Mouse (Mus musculus) limb, embryonic 12.5 days (tissue): ENCODE measurements around the gene Ddost. TPM values are rescaled to one million over a fixed set of nuclear protein-coding genes. Genes with fewer than 3 reads are reported as not detected.

Experiments used
- ATAC-seq: fragments of 200-750 bp; cut with Nextera tagmentation; 2 replicates; pipeline ENCODE4 v1.8.0; 2017; ENCODE audit warnings: low read depth, moderate TSS enrichment; ENCODE audit not compliant: insufficient number of reproducible peaks, insufficient read depth, low FRiP score, low TSS enrichment
- H3K27ac ChIP-seq: fragments of 300-500 bp; sonication (generic); 2 replicates; pipeline ENCODE4 v1.5.1; 2016; ENCODE audit warnings: mild to moderate bottlenecking, moderate library complexity
- H3K27me3 ChIP-seq: fragments of 300-500 bp; sonication (generic); 2 replicates; pipeline ENCODE4 v1.6.1; 2016; ENCODE audit warnings: mild to moderate bottlenecking, moderate library complexity
- H3K36me3 ChIP-seq: fragments of 300-500 bp; sonication (generic); 2 replicates; pipeline ENCODE4 v1.6.1; 2016; ENCODE audit warnings: mild to moderate bottlenecking, moderate library complexity
- H3K4me1 ChIP-seq: fragments of 300-500 bp; sonication (generic); replicated peaks from 2 replicates; pipeline ENCODE4 v1.6.1; 2016
- H3K4me2 ChIP-seq: fragments of 300-500 bp; sonication (generic); 2 replicates; pipeline ENCODE4 v1.6.1; 2016; ENCODE audit warnings: mild to moderate bottlenecking, moderate library complexity
- H3K4me3 ChIP-seq: fragments of 300-500 bp; sonication (generic); replicated peaks from 2 replicates; pipeline ENCODE4 v1.5.1; 2016; ENCODE audit warnings: mild to moderate bottlenecking
- H3K9ac ChIP-seq: fragments of 300-500 bp; sonication (generic); replicated peaks from 2 replicates; pipeline ENCODE4 v1.6.1; 2016; ENCODE audit warnings: mild to moderate bottlenecking, moderate library complexity
- H3K9me3 ChIP-seq: fragments of 300-500 bp; sonication (generic); 2 replicates; pipeline ENCODE4 v1.6.1; 2016; ENCODE audit warnings: mild to moderate bottlenecking, moderate library complexity
- WGBS: fragments of 180-500 bp; shearing (Covaris S2); methylation state at CpG from one replicate; pipeline ENCODE4 v1.1.7; 2016; 5-methylcytosine and 5-hydroxymethylcytosine counted together
- polyA plus RNA-seq: library from polyadenylated mRNA; unstranded; fragments of >200 nt; fragmentation: Nextera tagmentation; extraction: Ambion mirVana; gene quantifications from 2 replicates; pipeline ENCODE4 v1.2.1, GENCODE M21; 2016

The Ddost gene
- polyA plus RNA-seq, 1 experiment from 2014 or later, result 289 TPM

GRCm38 (mm10) chr4:138339963-138340362 is 35.4 kb downstream of the Ddost start:
- no peak overlapping the region for H3K4me3 ChIP-seq
- H3K9me3 ChIP-seq, result no peaks in the 10 kb centered on the region
- no peaks in the 10 kb centered on the region; the same call in 1 of the 2 replicates for H3K27me3 ChIP-seq
- H3K4me1 ChIP-seq, result 0 out of 2 replicates have a peak, but pooled peaks cover 3% of the 10 kb centered on the region
- no peak overlapping the region for H3K27ac ChIP-seq
- 26% methylated on average over 4 of the region's 4 CpGs for WGBS
- ATAC-seq, result no peak
- no peak overlapping the region for H3K9ac ChIP-seq
- no peak overlapping the region for H3K4me2 ChIP-seq
- no peaks in the 10 kb centered on the region for H3K36me3 ChIP-seq

GRCm38 (mm10) chr4:138341393-138341792 is 36.9 kb downstream of the Ddost start:
- Histone ChIP-seq H3K9ac (no peak overlapping the region), H3K9me3 (no peaks in the 10 kb centered on the region), H3K27ac (no peak overlapping the region)

GRCm38 (mm10) chr4:138342048-138342447 is 37.5 kb downstream of the Ddost start:
- Histone ChIP-seq H3K27ac (no peak overlapping the region), H3K4me2 (no peak overlapping the region), H3K9ac (no peak overlapping the region), H3K4me3 (no peak overlapping the region), H3K36me3 (no peaks in the 10 kb centered on the region), H3K4me1 (0 out of 2 replicates have a peak, but pooled peaks cover 3% of the 10 kb centered on the region), H3K9me3 (no peaks in the 10 kb centered on the region), H3K27me3 (no peaks in the 10 kb centered on the region; the same call in 1 of the 2 replicates)
- no peak for ATAC-seq
- 70% methylated on average over 7 of the region's 7 CpGs for WGBS

More at GRCm38 (mm10) chr4:138341393-138341792, 36.9 kb downstream of the Ddost start:
- 56% methylated on average over 8 of the region's 8 CpGs for WGBS
- Histone ChIP-seq H3K4me1 (0 out of 2 replicates have a peak, but pooled peaks cover 3% of the 10 kb centered on the region), H3K4me3 (no peak overlapping the region), H3K27me3 (no peaks in the 10 kb centered on the region; the same call in 1 of the 2 replicates), H3K36me3 (no peaks in the 10 kb centered on the region), H3K4me2 (no peak overlapping the region)
- ATAC-seq, result no peak

- Histone ChIP-seq H3K36me3 (no peaks in the 10 kb centered on the region), H3K4me3 (no peak overlapping the region), H3K9me3 (no peaks in the 10 kb centered on the region), H3K4me2 (no peak overlapping the region), H3K9ac (no peak overlapping the region), H3K4me1 (0 out of 2 replicates have a peak, but pooled peaks cover 3% of the 10 kb centered on the region), H3K27ac (no peak overlapping the region), H3K27me3 (no peaks in the 10 kb centered on the region; the same call in 1 of the 2 replicates)
- WGBS, result 69% methylated on average over 6 of the region's 6 CpGs
- ATAC-seq, result no peak
Observed at GRCm38 (mm10) chr4:138342778-138343177, 38.2 kb downstream of the Ddost start.

- Histone ChIP-seq H3K9ac (no peak overlapping the region), H3K27me3 (no peaks in the 10 kb centered on the region; the same call in 1 of the 2 replicates), H3K4me3 (no peak overlapping the region), H3K27ac (no peak overlapping the region), H3K4me2 (no peak overlapping the region), H3K4me1 (0 out of 2 replicates have a peak, but pooled peaks cover 3% of the 10 kb centered on the region), H3K9me3 (no peaks in the 10 kb centered on the region), H3K36me3 (no peaks in the 10 kb centered on the region)
- 47% methylated on average over 10 of the region's 10 CpGs for WGBS
- no peak for ATAC-seq
Observed at GRCm38 (mm10) chr4:138343341-138343837, 38.9 kb downstream of the Ddost start.

- Histone ChIP-seq H3K4me3 (no peak overlapping the region), H3K27ac (no peak overlapping the region), H3K4me2 (no peak overlapping the region), H3K9ac (no peak overlapping the region), H3K4me1 (0 out of 2 replicates have a peak, but pooled peaks cover 3% of the 10 kb centered on the region), H3K9me3 (no peaks in the 10 kb centered on the region), H3K27me3 (no peaks in the 10 kb centered on the region), H3K36me3 (no peaks in the 10 kb centered on the region)
- no peak for ATAC-seq
- WGBS, result 77% methylated on average over 9 of the region's 9 CpGs
Observed at GRCm38 (mm10) chr4:138344891-138345545, 40.5 kb downstream of the Ddost start.

- H3K4me3 ChIP-seq, result no peak overlapping the region
- WGBS, result 83% methylated on average over 1 of the region's 1 CpGs
- ATAC-seq, result no peak
- no peak overlapping the region for H3K27ac ChIP-seq
- H3K9me3 ChIP-seq, result no peaks in the 10 kb centered on the region
- no peaks in the 10 kb centered on the region for H3K27me3 ChIP-seq
- no peak overlapping the region for H3K4me2 ChIP-seq
- H3K9ac ChIP-seq, result no peak overlapping the region
- no peaks in the 10 kb centered on the region for H3K36me3 ChIP-seq
- 0 out of 2 replicates have a peak, but pooled peaks cover 3% of the 10 kb centered on the region for H3K4me1 ChIP-seq
Observed at GRCm38 (mm10) chr4:138347280-138347679, 42.8 kb downstream of the Ddost start.

- Histone ChIP-seq H3K4me2 (no peak overlapping the region), H3K27me3 (no peaks in the 10 kb centered on the region), H3K4me1 (no peaks in the 10 kb centered on the region), H3K9me3 (no peaks in the 10 kb centered on the region), H3K36me3 (no peaks in the 10 kb centered on the region), H3K9ac (no peak overlapping the region), H3K4me3 (no peak overlapping the region), H3K27ac (no peak overlapping the region)
- no peak for ATAC-seq
- 80% methylated on average over 7 of the region's 7 CpGs for WGBS
Observed at GRCm38 (mm10) chr4:138348716-138349115, 44.2 kb downstream of the Ddost start.

- no peak overlapping the region for H3K9ac ChIP-seq
- H3K4me3 ChIP-seq, result no peak overlapping the region
- H3K27ac ChIP-seq, result no peak overlapping the region
- no peaks in the 10 kb centered on the region for H3K27me3 ChIP-seq
- H3K9me3 ChIP-seq, result no peaks in the 10 kb centered on the region
- no peaks in the 10 kb centered on the region for H3K4me1 ChIP-seq
- no peaks in the 10 kb centered on the region for H3K36me3 ChIP-seq
- no peak overlapping the region for H3K4me2 ChIP-seq
- no peak for ATAC-seq
- 80% methylated on average over 5 of the region's 5 CpGs for WGBS
Observed at GRCm38 (mm10) chr4:138351821-138352220, 47.3 kb downstream of the Ddost start.

- H3K27ac ChIP-seq, result no peak overlapping the region
- no peak for ATAC-seq
- 90% methylated on average over 6 of the region's 6 CpGs for WGBS
Observed at GRCm38 (mm10) chr4:138352692-138353091, 48.2 kb downstream of the Ddost start.

GRCm38 (mm10) chr4:138353438-138354171 is 49.1 kb downstream of the Ddost start:
- no peak overlapping the region for H3K4me2 ChIP-seq
- H3K36me3 ChIP-seq, result no peaks in the 10 kb centered on the region
- H3K27ac ChIP-seq, result no peak overlapping the region
- no peak overlapping the region for H3K9ac ChIP-seq
- H3K27me3 ChIP-seq, result no peaks in the 10 kb centered on the region
- no peaks in the 10 kb centered on the region for H3K4me1 ChIP-seq
- H3K4me3 ChIP-seq, result no peak overlapping the region
- H3K9me3 ChIP-seq, result no peaks in the 10 kb centered on the region
- no peak for ATAC-seq
- WGBS, result 80% methylated on average over 10 of the region's 10 CpGs

More at GRCm38 (mm10) chr4:138352692-138353091, 48.2 kb downstream of the Ddost start:
- no peak overlapping the region for H3K9ac ChIP-seq
- H3K36me3 ChIP-seq, result no peaks in the 10 kb centered on the region
- no peaks in the 10 kb centered on the region for H3K4me1 ChIP-seq
- H3K9me3 ChIP-seq, result no peaks in the 10 kb centered on the region
- H3K4me2 ChIP-seq, result no peak overlapping the region
- no peak overlapping the region for H3K4me3 ChIP-seq
- H3K27me3 ChIP-seq, result no peaks in the 10 kb centered on the region
